Mouse (Mus musculus) brain, embryonic 14.5 days (tissue): ENCODE data around the gene Aadacl2.

Experiments
- CTCF ChIP-seq: fragments of 200-500 bp; IDR thresholded peaks from 2 replicates; pipeline ENCODE4 v1.5.1; 2012; ENCODE audit warnings: inconsistent platforms, mild to moderate bottlenecking, moderate library complexity, borderline replicate concordance; ENCODE audit not compliant: insufficient read depth, insufficient read length; ENCODE audit errors: extremely low read depth
- POLR2A ChIP-seq: fragments of 200-500 bp; IDR thresholded peaks from 2 replicates; pipeline ENCODE4 v1.6.1; 2012; ENCODE audit warnings: mild to moderate bottlenecking, inconsistent platforms, borderline replicate concordance; ENCODE audit not compliant: poor library complexity, insufficient read depth, insufficient read length, severe bottlenecking; ENCODE audit errors: extremely low read depth

DNA sequence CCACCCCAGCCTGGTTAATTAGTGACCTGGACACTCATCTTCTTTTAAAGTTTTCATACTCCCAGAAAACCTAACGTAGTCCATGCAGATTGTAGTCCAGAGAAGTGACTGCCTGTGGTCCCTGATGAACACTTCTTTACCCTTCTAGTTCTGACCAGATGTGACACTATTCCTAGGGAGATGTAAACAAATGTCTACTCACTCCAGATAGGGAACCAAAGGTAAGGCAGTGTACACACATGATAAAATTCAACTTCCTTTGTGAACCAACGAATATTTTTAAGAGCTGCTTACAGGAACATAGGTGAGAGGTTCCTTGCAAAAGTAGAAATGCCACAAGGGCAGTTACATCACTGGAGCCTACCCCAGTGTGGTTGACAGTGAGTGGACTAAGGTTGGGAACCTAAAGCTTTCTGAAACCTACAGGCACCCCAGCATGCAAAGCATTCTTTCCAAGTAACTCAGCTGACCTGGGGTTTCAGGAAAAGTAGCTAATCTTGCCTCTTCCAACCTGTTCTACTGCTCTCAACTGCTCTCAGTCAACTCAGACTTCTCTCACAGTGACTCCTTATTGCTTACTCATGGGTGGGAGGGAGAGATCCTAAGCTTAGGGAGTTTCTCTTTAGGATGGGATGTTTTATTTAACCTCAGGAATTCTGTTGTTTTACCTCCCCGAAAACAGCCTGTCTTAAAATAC is 46.8 kb downstream of the Aadacl2 start:
- TF ChIP-seq CTCF: no peak
- TF ChIP-seq POLR2A: no peak
